Mouse (Mus musculus) lung, adult 2 months (tissue): ENCODE results near the gene Pqlc2.

Source experiments
- CTCF ChIP-seq: fragments of 200-500 bp; IDR thresholded peaks from 2 replicates; pipeline ENCODE4 v1.5.1; 2011; ENCODE audit warnings: mild to moderate bottlenecking, low read length, control low read depth; ENCODE audit not compliant: insufficient read depth
- POLR2A ChIP-seq: fragments of 200-500 bp; IDR thresholded peaks from 2 replicates; pipeline ENCODE4 v1.6.1; 2011; ENCODE audit warnings: low read depth, mild to moderate bottlenecking, control low read depth, low read length, borderline replicate concordance; ENCODE audit errors: extremely low read depth

- TF ChIP-seq CTCF, result no peak
- TF ChIP-seq POLR2A, result no peak
Measured at GRCm38 (mm10) chr4:139341556-139342233, 31.2 kb upstream of the Pqlc2 start.
